Mouse (Mus musculus) lung, postnatal 10 days (tissue): ENCODE measurements around the gene Nasp.

Experiments used
- DNase-seq: peaks from one replicate; pipeline ENCODE4 v3.0.0; 2021

Gene Nasp

DNA sequence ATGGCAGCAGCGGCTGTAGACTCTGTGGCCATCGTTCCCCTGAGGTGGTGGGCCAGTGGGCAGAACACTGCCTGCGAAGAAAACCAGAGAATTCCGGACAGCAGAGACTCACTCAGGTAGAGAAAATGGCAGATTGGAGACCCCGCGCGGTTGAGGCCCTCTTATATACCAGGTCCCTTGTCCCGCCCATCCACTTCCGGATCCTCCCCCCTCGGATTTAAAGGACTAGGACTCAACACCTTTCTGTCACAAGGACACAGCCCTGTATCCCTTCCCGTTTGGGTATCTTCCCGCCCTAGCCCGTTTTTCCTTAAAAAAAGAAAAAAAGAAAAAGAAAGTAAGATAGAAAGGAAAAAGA, 403 bp downstream of the Nasp start:
- DNase-seq: peak; percentile 95

DNA sequence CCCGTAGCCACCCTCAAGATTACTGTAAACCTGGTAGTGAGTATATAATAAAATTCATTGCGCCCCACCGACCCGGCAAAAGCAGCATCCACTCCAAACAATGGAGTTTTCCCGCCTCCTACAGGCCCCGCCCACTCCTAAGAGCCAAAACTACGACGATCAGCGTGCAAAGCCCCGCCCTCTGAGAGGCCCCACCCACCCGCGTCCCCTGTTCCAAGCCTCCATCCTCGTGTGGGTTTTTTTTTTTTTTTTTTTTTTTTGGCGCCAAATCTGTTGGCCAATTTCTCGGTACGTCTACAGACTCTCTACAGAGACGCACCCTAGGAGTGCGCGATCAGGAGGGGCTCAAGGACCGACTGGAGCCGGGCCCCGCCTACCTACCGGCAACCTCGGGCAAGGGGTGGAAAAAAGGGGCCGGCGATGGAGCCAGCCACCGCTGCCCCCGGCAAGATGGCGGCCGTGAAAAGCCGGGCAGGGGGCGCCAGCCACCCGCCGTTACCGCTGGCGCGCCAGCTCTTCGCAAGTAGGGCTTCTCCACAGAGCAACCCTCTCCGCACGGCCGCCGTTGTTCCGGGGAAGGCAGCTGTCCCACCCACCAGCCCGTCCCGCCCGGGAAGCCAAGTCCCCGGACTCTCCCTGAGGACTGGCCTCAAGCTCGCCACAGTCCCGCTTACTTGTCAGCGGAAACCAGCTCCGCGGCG, 933 bp downstream of the Nasp start:
- peak; percentile 90 for DNase-seq

DNA sequence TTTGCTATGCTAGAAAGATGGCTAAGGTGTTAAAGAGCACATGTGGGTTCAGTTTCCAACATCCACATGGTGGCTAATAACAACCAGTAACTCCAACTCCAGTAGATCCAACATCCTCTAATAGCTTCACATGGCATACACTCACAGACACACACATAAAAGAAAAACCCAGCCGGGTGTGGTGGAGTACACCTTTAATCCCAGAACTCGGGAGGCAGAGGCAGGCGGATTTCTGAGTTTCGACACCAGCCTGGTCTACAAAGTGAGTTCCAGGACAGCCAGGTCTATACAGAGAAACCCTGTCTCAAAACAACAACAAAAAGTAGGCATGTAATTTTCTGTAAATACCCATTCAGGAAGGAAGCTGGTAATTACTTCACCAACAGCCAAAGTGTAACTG, 2.9 kb downstream of the Nasp start:
- no peak for DNase-seq

DNA sequence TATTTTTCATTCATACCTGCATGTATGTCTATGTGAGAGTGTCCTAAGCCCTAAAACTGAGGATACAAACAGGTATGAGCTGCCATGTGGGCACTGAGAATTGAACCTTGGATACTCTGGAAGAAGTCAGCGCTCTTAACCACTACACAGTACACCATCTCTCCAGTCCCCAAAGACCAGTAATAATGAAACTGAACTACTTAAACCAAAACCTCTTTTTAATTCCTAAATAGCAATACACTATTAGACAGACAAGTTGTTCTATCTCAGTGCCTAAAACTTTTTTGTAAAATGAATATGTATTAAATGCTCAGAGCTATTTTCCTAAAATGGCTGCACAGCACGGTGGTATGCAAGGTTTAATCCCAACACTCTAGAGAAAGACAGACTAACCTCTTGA, 12.5 kb downstream of the Nasp start:
- no peak for DNase-seq

DNA sequence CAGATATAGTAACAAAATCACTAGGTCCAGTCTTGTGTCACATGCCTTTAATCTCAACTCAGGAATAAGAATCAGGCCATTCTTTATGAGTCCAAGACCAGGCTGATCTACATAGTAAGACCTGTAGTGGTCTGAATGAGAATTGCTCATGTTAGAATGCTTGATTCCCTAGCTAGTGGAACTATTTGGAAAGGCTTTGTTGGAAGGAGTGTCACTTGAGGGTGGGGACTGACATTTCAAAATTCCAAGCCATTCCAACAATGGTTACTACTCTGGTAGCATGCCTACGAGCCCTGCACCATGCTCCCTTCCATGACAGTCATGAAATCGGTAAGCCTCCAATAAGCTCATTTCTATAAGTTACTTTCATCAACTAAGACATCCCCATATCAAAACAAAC, 15.1 kb downstream of the Nasp start:
- no peak for DNase-seq

DNA sequence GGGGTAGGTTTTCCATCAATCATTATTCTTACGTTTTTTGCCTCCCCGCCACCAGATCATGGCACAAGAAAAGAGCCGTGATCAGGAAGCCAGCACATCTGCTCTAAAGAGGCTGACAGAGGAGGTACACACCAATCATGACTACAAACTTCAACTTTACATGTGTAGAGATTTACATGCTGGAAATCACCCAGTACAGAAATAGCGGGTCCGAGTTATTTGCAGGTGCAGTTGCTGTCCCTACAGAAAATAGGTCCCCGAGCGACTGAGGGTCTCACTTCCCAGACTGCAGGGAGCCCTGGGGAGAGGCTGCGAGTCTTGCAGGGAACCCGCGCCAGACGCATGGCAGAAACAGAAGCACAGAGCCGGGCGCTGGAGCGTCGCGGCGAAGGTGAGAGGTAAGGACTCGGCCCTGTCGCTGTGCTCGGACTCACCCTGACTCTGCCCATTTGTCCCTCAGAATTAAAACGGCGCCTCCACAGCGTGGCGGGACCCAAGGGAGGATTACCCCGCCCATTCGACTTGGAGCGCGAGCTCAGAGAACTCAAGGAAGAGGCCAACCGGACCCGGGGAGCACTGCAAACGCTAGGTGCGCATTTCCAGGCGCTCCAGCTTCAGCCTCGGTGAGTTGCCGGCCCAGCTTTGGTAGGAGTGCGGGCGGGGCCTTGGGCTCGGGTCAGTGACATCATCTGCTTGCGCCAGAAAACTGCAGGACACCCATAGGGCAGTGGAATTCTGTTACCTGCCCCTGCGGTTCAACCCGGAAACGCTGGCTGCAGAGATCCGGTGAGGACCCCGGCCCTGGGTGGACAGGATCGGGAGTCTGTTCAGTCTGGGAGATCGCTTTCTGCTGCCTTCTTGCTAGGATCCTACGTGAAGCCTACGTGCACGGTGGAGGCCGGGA, 30.5 kb downstream of the Nasp start:
- peak; percentile 93 for DNase-seq

DNA sequence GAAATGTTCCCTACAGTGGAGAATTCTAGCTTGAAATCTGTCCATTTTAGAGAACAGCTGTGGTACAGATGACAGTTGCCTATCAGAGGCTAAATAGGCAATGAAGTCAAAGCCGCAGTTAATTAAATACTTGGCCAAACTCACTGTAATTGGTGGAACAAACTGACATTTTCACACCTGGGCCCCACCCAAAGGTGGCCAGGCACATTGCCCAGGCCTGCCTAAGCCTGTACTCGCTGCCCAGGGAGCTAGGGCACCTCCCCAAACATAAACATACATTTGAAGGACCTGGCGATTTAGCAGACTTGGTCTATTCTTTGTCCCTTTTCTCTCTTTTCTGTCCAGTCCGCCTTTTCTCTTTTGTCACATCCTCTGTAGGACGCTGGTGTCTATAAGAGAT, 31.4 kb downstream of the Nasp start, which contains the start of gene Ccdc17:
TSS of gene Ccdc17 (plus strand) at position 276 of the 400 bp plus-strand sequence.
- peak; percentile 3 for DNase-seq

DNA sequence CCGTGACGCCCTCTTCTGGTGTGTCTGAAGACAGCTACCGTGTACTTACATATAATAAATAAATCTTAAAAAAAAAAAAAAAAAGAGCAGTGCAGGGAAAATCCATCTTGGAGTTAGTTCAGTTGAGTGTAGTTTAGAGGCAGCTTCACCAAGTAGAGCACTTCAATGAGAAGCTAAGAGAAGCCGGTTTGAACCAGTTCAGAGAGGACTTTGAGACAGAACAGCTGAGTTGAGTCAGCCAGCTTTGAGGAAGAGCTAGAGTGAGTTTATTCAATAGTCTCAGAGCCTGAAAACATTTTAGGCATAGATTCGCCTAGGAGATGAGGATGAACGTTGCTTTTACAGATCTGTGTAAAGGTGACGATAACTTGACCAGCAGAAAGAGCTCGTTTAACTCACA, 31.9 kb downstream of the Nasp start:
- no peak for DNase-seq

DNA sequence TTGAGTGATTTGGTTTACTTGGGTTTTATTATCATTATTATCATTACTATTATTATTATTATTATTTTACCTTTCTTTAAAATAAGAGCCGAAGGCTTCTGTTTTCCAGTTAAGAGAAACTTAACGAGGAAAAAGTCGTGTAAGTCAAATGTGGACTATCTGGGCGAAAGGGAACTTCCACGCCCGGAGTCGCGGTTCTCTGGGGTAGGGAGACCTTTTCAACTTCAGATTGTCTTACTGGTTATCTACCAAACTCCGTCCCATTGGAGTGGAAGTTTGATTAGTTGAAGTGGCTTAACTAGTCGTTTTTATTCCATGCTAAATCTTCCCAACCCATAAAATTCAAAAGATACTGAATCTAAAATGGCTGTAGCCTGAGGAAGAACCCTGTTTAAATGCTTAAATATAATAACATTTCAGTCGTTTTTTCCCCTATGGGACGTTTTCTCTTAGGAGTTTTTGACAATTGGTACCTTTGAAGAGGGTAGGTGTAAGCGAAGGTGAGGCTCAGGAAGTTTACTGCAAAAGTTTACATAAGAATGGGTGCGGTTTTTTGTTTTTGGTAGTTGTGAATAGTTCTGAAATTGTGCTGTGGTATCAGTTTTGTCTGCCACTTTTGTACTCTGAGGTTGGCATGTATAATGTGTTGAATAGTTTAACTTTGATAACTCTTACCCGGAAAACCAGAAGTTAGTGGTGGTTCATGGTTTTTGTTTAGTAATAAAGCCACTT, 69.4 kb downstream of the Nasp start:
- DNase-seq: peak; percentile 7

DNA sequence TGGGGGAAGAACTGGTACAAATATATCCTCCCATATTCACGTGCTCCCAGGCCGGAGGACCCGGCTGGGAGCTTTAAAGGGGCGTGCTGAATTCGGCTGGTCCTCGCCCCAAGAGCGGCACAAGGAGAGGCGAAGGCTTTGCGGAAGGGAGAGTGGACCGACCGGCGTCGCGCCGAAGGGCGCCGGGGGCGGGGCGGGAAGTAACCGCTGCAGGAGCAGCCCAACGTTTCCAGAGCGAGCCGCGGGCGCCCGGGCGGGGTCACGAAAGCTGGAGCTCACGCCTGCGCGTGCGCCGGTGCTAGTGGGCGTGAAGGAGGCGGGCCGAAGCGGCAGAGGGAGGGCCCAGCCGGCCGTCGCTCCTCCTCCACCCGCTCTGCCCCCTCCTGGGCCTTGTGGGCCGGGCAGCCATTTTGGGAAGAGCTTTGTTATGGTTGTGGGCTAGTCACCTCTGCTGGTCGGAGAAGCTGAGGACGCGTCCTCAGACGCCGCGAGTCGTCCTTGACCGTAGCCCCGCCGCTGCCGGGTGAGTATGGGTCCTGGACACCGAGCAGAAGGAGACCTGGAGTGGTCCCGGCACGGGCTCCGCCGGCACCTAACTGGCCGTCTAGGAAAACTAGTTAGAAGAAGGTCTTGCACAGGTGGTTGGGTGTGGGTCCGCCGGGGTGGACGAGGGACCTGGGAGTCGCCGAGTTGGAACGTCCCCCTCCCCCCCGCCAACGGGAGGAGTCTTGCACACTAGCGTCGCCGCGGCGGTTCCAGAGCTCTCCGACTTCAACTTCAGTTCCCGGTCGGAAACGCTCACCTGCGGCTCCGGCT, 70.2 kb downstream of the Nasp start, which contains the start of gene Gpbp1l1:
TSS of gene Gpbp1l1 (plus strand) at position 353 of the 816 bp plus-strand sequence.
- peak; percentile 97 for DNase-seq

DNA sequence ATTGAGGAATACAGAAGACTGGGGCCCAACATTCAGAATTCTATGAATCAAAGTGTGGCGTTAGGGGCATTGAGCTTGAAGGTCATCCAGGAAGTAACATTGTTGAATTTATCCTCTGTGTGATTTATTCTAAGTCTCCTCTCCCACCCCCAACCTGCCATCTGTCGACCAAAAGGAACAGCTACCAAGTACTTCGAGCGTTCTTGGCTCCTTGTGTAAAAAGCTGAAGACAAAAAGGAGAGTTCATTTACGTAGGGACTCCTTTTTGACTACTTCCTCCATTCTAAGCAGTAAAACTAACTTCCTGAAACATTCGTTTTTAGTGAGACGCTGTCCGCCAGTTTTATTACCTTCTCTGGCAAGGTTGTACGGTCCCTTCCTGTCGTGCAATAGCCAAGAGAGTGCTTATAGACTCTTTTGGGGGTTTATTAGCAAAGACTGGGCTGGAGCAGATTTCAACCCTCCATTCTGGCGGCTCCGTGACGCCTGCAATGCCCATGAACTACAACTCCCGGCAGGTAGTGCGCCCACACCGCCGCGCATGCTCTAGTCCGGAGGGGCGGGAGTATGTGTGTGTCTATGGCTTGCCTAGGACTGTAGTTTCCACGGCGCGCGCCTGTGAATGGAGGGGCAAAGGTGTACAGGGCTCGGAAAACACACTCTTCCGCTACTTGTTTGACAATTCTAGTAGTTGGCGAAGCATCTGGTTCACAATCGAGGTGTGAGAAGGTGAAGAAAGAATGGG, 71.0 kb downstream of the Nasp start:
- DNase-seq: peak; percentile 97

DNA sequence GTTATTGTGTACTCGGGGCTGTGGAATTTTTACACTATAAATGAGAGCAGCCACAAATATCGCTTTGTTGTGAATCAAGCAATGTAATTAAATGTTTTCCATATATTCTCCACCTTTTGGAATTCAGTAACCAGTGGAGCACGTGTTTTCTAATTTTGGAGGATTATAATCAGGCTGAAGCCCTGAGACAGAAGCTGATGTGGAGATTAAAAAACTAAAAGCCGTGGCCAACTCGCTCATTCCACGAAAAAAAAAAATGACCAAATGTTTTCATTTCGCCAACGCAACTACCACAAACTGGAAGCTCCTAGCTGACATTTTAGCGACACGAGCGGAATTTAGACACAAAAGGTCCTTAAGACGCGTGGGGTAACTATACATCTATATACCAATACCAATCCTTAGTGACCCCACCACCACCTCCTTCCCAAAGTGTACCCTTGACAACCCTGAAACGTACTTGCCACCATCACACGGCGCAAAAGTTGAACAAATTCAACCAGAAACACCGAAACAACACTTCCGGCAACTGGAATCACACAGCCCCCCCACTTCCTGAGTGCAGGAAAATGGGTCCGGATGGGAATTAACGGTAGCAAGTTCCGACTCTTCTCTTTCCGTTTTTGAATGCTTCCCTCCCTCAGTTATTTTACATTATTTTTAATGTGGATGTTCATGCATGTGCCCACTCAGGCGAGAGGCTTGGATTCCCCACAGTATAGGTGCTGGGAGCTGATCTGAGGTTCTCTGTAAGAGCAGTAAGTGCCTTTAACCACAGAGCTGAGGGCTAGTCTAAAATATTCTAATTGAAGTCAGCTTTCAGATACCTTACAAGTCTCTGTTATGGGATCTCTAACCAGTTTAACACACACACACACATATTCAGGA, 72.1 kb downstream of the Nasp start, which contains the start of gene Tmem69:
TSS of gene Tmem69 (minus strand) at position 524 of the 888 bp plus-strand sequence.
- DNase-seq: peak; percentile 90

DNA sequence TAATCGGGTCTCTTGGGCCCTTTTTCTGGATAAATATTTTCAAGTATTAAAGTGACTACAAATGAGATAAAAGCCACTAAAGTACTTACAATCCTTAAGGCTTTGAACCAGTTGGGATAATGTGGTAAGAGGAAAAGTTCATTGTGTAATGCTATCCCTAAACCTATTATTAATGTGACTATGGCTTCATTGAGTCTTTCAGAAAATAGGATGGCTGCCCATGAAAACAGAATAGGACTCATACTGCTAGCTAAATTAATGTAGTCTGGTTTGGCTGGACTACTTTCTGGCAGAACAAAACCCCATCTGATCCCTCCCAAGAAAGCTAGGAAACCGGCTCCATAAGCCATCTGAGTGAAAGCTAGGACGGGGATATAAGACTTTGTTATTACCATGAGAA, 74.7 kb downstream of the Nasp start:
- DNase-seq: no peak
